Mouse (Mus musculus) gastrocnemius, postnatal 14 days (tissue): ENCODE measurements around the gene S100a5. TPM values are rescaled to one million over a fixed set of nuclear protein-coding genes. Genes with fewer than 3 reads are reported as not detected.
A peak's percentile ranks its signal among the peaks of the same experiment; 100 is the strongest.

Source experiments
- DNase-seq: peaks from one replicate; pipeline ENCODE4 v3.0.0; 2021; ENCODE audit warnings: mixed read lengths
- intact Hi-C: fragments of 180-260 bp; cut with DNase I; formaldehyde crosslinking; loops from one replicate; pipeline ENCODE4 v1.15.1; 2025; ENCODE audit warnings: low total_unique reads
- long read RNA-seq, 2 experiments: library from polyadenylated mRNA; stranded (forward); transcript quantifications; one replicate each; pipeline ENCODE4 v2.0.0; 2021
- total RNA-seq, 2 experiments: library from RNA; stranded (reverse); gene quantifications; 2 replicates each; pipeline ENCODE4 v1.2.3; 2021

Gene S100a5
- not detected for total RNA-seq
- long read RNA-seq, experiment 1 = 0 reads
- long read RNA-seq, experiment 2 = 0 reads

- intact Hi-C loops = no loop called here
- DNase-seq = no peak
Measured at GRCm38 (mm10) chr3:90608223-90608622, at the start of gene S100a5. TSS of gene S100a5 (plus strand) at chr3:90608523.

GRCm38 (mm10) chr3:90560008-90560628 is 48.2 kb upstream of the S100a5 start, which contains the start of gene S100a3:
TSS of gene S100a3 (plus strand) at chr3:90560578.
- no peak for DNase-seq
- intact Hi-C loops = no loop called here

- intact Hi-C loops = no loop called here
- DNase-seq = peak; percentile 48
Measured at GRCm38 (mm10) chr3:90574691-90575090, 33.6 kb upstream of the S100a5 start.

DNA sequence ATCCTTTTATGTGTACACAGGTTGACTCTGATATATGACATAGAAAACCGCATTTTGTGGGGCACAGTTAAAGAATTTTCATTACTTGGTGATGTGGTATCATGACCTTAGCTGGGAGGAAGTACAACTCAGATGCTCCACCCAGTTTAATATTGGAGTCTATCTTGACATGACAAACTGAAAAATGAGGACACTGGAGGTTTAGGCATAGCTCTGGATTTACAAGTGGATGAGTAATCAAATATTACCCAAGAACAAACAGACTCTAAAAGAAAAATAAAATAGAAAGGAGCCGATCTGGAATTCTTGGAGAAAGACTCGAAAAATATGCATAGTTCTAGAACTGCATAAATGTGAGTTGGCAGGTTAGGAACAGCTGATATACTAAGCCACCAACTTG is 33.0 kb upstream of the S100a5 start:
- DNase-seq = no peak
- intact Hi-C loops = no loop called here

DNA sequence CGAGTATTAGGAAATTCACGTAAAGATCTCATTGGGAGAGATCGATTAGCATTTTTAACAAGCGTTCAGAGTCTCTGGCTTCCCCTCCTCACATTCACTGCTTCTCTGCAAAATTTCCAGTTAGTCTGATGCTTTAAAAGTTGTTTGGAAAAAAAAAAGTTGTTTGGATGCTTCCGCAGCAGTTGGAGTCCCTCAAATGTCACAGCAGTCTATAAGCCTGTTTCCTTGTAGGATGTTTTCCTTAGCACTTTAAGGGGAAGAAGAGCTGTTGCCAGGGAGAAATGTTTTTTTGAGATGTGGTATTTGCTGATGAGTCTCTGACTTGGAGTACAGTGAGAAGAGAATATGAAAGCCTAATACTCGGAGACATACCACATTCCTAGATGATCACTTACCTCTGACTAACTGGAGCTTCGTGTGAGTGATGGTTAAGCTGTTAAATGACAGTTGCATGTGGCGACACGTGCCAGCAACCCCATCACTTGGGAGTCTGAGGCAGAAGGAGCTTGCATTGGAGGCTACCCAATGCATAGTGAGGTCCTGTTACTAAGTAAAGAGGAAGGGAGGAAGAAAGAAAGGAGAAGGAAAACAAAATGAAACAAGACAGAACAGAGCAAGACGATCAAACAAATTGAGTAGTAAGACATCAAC is 31.8 kb upstream of the S100a5 start:
- intact Hi-C loops = no loop called here
- DNase-seq = no peak

DNA sequence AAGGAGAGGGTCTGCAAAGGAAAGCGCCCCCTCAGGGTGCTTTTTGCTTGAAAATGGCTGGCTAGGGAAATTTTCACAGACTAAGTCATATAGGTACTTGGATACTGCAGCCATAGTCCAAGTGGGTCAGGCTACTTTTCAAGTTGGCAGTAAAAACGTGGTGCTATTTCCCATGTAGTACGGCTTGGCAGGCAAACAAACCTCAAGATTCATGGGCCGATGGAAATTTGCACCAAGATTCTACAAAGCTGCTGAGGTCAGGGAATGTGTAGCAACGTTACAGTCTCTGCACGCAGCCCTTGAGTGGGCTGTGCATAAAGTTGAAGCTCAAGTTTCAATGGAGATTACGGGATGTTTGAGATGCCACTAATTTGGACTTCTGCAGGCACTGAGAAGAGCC is 28.9 kb upstream of the S100a5 start:
- DNase-seq = no peak
- intact Hi-C loops = no loop called here

- DNase-seq = no peak
- intact Hi-C loops = loop anchor here (5.0 kb wide), 2 partner anchors 36 to 54 kb away; partner anchors contain the start of gene S100a14
Measured at GRCm38 (mm10) chr3:90581141-90581540, 27.2 kb upstream of the S100a5 start.

GRCm38 (mm10) chr3:90582156-90582555 is 26.2 kb upstream of the S100a5 start:
- intact Hi-C loops = loop anchor here (5.0 kb wide), 2 partner anchors 35 to 55 kb away; partner anchors contain the start of gene S100a14
- DNase-seq = no peak

GRCm38 (mm10) chr3:90582556-90582955 is 25.8 kb upstream of the S100a5 start:
- intact Hi-C loops = loop anchor here (5.0 kb wide), 2 partner anchors 35 to 55 kb away; partner anchors contain the start of gene S100a14
- no peak for DNase-seq

GRCm38 (mm10) chr3:90583893-90584292 is 24.4 kb upstream of the S100a5 start:
- intact Hi-C loops = loop anchor here (5.0 kb wide), 2 partner anchors 33 to 57 kb away; partner anchors contain the start of gene S100a14
- no peak for DNase-seq

GRCm38 (mm10) chr3:90585595-90585994 is 22.7 kb upstream of the S100a5 start:
- peak; percentile 63 for DNase-seq
- intact Hi-C loops = no loop called here

DNA sequence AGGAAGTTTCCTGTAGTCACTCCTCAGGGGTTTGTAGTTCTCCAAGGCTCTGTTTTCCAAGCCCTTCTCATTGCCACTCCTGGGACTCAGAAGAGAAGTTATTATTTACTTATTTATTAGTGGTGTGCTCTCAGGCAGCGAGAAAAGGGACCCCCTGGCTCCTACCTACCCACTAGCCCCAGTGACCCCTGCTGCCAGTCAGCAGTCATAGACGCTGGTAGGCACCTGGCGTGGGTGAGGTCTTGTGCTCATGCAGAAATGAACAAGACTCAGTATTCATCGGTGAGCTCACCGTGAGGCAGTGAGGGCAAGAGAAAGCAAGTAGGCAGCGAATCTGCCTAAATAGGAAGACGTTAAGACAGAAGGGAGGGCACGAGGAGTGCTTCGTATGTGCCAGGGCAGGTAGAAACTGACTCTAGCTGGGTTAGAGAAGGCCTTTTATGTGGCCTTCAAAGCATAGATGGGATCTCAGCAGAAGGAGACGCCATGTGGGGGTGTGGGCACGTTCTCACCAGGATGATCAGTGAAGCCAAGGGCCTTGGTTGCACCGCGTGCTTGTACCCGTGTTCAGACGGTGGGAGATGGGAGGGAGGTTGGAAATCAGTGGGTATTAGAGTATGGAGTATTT is 22.2 kb upstream of the S100a5 start:
- intact Hi-C loops = no loop called here
- DNase-seq = no peak

DNA sequence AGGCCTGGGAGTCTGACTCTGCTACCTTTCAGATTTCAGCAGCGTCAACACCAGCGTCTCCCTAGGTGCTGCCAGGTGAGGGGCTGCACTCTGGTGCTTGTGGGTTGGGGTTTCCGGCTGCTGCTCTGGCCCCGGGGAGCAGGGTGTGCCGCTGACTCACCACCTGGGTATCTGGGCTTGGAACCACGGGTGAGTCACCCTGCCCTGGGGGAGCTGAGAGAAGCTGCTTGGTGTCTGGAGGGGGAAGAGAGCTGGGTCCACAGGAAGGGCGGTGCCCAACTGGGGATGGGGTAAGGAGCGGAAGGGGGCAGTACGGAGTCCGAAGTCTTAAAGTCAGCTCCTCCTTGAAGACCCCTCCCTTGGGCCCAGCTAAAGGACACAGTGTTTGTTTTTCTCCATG is 21.4 kb upstream of the S100a5 start:
- intact Hi-C loops = no loop called here
- DNase-seq = peak; percentile 83

GRCm38 (mm10) chr3:90587361-90588101 is 20.8 kb upstream of the S100a5 start:
- intact Hi-C loops = no loop called here
- peak; percentile 11 for DNase-seq

DNA sequence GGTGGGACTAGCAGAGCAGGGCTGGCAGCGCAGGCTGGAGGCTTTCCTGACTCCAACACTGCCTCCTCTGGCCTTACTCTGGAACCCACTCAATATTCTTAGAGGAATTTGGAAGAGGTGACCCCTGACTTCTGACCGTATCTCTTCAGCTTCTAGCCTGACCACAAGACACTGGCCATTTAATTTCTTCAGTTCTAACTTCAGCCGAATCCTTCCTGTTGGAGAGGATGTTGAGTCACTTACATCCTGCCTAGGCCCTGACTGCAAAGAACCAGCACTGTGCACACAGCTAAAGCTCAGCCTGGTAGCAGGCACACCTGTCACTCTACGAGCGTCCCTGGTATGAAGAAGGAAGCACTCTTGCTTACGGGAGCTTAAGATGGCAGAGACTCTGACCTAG is 18.9 kb upstream of the S100a5 start:
- intact Hi-C loops = no loop called here
- no peak for DNase-seq

- intact Hi-C loops = no loop called here
- no peak for DNase-seq
Measured at GRCm38 (mm10) chr3:90589947-90590346, 18.4 kb upstream of the S100a5 start, which contains the start of gene S100a2. TSS of gene S100a2 (plus strand) at chr3:90590247.

DNA sequence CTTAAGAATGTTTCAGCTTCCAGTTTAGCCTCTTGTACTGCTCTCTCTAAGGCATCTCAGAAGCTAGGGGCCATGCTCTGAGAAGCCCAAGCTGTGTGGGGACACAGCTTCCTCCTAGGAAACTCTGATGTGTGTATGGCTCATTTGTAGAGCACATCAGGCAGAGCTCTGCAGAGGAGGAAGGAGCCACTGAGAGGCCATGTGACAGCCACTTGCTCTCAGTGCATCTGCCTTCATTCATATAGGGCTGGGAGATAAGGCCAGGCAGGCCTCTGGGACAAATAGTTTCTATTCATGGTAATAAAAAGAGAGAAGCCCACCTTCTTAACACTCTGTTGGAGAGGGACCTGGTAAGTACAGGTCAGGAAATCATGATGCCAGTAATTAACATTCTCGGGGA is 13.9 kb upstream of the S100a5 start:
- DNase-seq = no peak
- intact Hi-C loops = no loop called here

DNA sequence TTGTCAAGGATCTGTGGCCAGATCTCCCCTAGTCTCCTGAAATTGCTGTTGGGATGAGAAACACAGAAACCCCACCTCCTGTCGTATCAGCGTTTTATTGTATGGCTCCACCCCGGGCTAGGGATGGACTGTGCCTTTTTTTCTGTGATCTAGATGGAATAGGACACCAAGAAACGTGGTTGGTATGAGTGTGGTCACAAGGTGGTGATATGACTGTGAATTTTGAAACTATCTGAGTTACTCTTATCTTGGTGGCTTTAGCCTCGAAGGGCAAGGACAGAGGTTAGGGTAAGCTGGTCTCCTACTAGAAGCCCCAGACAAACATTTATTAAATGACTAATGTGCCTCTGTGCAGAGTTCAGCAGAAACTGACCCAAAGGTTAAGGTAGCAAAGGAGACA is 12.8 kb upstream of the S100a5 start:
- DNase-seq = no peak
- intact Hi-C loops = no loop called here

DNA sequence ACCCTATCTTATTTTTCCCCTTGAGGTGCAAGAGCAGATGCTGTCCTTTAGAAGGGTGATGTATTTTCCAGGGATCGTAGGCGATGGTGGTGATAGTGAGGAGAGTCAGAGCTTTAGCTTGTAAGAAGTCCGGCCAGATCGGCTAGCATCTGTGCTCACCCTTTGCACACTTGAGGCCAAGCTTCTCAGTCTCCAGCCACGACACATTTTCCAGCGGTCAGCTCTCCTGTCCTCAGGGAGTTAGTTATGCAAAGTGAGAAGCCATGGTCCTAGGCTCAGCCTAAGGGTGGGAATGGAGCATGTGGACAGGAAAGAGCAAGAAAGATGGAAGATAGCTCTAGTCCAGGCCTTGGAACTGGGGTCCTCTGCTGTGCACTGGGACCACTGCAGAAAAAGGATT is 11.5 kb upstream of the S100a5 start:
- intact Hi-C loops = no loop called here

GRCm38 (mm10) chr3:90597736-90598135 is 10.6 kb upstream of the S100a5 start:
- intact Hi-C loops = no loop called here
- DNase-seq = no peak

More for the DNA sequence above, 11.5 kb upstream of the S100a5 start:
- no peak for DNase-seq
